Mouse (Mus musculus) CD8-positive naive resting alpha-beta T cell, adult 2 months (primary cell): ENCODE measurements around the gene Abcb1a.
"Not testable (repeated sequence)": the region's sequence is repeated elsewhere in the genome, so short reads cannot be mapped to it uniquely, and the experiment has no call there.

Experiments
- DNase-seq, 2 experiments: peaks; one replicate each; pipeline ENCODE4 v3.0.0; 2022; ENCODE audit warnings: low read depth in 2 of 2, low spot score in 2 of 2

The Abcb1a gene

DNA sequence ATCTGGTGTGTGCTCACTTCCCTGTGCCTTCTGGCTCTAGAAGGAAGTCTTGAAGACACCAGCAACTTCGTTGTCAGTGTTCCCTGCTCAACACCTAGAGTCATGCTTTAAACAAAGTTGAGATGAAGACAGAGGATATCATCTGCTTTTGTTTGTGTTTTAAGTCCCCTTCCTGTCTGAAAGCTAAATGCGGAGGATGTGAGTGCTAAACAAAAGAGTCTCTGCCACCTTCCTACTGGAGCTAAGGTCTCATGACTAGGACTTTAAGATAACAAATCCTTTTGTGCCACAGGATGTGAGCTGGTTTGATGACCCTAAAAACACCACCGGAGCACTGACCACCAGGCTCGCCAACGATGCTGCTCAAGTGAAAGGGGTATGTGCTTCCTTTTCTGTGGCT lies 63.0 kb downstream of the Abcb1a start:
- no peak for DNase-seq

DNA sequence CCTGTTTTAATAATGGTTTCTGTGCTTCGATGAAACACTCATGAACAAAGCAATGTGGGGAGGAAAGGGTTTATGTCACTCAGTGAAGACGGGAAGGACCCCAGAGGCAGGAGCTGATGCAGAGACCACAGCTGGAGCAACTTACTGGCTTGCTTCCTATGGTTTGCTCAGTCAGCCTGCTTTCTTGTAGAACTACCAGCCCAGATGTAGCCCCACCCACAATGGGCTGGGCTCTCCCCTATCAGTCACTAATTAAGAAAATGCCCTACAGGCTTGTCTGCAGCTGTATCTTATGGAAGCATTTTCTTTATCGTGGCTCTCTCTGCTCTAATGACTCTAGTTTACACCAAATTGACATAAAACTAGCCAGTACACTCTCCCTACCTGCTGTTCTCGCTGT lies 67.9 kb downstream of the Abcb1a start:
- no peak for DNase-seq

DNA sequence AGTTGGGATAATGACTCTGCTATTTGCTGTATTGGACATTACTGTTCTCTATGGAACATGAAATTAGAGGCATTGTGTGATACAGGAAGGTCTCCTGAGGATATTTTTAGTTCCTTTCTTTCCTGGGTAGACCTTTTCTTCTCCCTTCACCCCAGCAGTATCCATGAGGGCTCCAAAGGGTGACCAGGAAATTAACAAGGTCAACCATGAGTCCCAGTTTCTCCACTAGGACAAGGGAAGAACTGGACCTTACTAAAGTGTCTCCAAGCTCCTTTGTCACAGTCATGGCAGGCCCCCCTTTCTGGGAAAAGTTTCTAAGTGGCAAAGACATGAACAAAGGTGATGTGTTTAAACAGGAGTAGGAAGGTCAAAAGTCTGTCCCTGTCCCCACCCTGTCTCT lies 72.8 kb downstream of the Abcb1a start:
- no peak for DNase-seq

DNA sequence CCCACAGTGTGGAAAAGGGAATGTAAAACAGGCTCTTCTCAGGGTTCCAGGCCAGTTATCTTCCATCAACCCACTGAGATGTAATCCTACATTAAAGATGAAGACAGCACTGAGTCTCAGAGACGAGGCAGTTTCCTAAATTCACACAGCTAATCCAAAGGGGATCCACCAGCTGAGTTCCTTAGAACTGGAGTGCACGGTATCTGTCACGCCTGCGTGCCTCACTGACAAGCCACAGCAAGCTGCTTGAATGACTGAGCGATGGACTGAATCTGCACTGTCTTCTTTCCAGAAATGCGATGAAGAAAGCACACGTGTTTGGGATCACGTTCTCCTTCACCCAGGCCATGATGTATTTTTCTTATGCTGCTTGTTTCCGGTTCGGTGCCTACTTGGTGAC lies 73.4 kb downstream of the Abcb1a start:
- not testable (repeated sequence) for DNase-seq

DNA sequence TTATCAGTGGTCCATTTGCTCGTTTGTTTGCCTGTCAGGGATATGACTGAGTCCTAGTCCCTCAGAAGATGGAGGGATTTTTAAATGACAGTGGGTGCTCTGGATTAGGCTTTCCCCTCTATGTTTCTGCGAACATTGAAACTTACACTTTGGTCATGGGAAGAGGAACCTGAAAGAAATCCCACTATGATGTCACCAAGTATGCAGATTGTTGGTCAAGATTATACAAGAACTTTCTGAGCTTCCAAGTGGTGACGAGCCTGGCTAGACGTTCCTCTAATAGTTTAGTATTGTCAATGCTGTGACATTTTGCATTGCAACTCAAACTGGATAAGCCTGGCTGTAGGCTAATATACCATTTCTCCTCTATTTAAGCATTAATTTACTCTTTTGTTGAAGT lies 76.5 kb downstream of the Abcb1a start:
- no peak for DNase-seq

DNA sequence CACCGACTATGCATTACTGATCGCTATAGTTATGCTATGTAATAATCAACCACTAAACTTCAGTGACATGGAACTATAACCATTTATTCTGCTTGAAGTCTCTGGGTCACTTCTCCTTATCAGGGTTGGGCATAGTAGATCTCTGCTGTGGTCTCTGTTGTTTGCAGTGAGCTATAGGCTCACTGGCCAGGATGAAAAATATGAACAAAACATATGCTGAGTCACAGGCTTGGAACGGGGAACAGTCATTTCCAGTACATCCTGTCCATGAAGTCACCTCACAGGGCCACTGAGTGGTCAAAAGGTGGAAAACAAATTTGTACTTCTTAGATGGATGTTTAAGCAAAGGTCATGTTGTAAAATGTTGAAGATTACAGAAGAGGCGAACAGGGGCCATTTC lies 77.2 kb downstream of the Abcb1a start:
- DNase-seq: no peak

DNA sequence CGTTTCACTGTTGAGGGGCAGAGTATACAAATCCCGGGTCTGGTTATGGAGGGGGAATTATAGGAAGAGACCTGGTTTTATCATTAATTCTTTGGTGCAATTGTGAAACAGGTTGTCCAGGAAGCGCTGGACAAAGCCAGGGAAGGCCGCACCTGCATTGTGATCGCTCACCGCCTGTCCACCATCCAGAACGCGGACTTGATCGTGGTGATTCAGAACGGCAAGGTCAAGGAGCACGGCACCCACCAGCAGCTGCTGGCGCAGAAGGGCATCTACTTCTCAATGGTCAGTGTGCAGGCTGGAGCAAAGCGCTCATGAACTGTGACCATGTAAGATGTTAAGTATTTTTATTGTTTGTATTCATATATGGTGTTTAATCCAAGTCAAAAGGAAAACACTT lies 87.4 kb downstream of the Abcb1a start:
- not testable (repeated sequence) for DNase-seq

DNA sequence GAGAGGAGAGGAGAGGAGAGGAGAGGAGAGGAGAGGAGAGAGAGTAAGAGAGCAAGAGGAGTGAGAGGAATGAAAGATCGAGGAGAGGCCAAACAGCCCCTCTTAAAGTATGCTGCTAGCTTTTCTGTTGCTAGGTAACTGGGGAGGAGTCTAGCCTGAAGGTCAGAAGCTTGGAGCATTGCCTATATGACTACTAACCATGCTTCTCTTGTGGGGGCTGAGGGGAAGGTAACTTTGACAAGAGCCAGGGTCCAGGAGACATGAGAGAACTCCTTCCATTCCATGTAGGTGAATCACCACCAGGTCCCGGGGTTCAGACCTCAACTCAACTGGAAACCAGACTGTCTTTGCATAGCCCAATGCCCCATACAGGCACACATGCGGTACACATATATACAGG lies 113.0 kb downstream of the Abcb1a start:
- DNase-seq: no peak

DNA sequence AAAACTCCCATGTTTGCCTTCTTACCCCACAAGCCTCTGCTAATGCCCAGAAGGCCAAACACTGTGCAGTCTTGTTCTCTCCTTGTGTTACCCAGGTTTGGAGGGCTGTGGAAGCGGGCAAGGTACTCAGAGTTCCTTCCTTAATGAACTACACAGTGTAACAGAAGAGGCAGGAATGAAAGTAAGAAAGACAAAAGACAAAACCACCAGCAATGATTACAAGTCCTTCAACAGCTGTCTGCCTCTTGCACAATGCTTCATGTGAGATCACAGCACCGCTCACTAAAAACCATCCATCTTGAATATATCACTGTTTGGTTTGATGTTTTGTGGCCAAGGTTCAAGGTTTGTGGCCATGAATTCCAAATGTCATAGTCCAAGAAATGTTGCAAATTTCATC lies 118.4 kb downstream of the Abcb1a start:
- DNase-seq: no peak

DNA sequence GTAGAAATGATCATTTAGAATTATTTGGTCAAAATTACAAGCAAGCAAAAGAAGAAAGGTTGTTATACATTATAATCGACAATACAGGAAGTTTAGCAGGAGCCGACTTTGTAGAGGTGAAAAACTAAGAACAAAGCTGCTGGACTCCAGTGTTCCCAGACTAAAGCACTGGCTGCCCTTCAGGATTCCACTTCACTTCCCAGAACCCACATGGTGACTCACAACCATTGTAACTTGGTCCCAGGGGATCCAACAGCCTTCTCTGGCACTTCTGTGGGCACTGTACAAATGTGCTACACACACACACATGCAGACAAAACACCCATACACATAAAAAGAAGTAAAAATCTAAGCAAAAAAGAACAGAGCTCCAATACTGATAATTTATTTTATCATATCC lies 118.9 kb downstream of the Abcb1a start:
- DNase-seq: no peak

DNA sequence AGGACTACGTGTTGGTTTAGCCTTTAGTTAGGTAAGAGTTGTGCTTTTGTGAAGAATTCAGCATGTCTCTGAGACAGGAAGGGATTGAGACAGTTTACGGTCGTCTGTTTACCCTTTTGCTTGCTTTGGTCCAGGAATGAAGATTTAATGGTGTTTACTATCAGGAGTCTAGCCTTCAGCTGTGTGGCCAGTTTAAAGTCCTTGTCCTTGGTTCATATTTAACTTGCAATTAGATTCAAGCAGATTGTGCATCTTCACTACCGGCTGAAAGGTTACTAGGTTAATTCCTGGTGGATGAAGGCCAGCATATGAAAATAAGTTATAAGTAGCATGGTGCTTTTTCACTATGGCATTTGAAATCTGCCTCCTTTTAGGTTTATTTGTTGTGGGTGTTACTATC lies 132.4 kb downstream of the Abcb1a start:
- DNase-seq: no peak
